Mouse (Mus musculus) embryonic fibroblast, embryonic 13.5 days (primary cell): ENCODE data around the gene Tmem236. TPM values are rescaled to one million over a fixed set of nuclear protein-coding genes. Genes with fewer than 3 reads are reported as not detected.

Experiments used
- H3K27ac ChIP-seq: 2 replicates; pipeline ENCODE4 v1.5.1; 2012; ENCODE audit warnings: low read length, control low read depth, inconsistent platforms; ENCODE audit not compliant: insufficient read depth
- H3K4me1 ChIP-seq: 2 replicates; pipeline ENCODE4 v1.6.1; 2011; ENCODE audit warnings: low read length; ENCODE audit not compliant: control insufficient read depth, insufficient read depth
- H3K4me3 ChIP-seq: 2 replicates; pipeline ENCODE4 v1.5.1; 2011; ENCODE audit warnings: mild to moderate bottlenecking, control low read depth, low read length; ENCODE audit not compliant: insufficient read depth
- CTCF ChIP-seq: IDR thresholded peaks from 2 replicates; pipeline ENCODE4 v1.5.1; 2011; ENCODE audit warnings: mild to moderate bottlenecking, control low read depth, low read length, moderate library complexity, borderline replicate concordance; ENCODE audit not compliant: insufficient read depth
- POLR2A ChIP-seq: IDR thresholded peaks from 2 replicates; pipeline ENCODE4 v1.6.1; 2011; ENCODE audit warnings: low read depth, mild to moderate bottlenecking, control low read depth, low read length, moderate library complexity
- polyA plus RNA-seq: library from polyadenylated mRNA; stranded (reverse); fragments of >200 nt; gene quantifications from 2 replicates; pipeline ENCODE4 v1.2.4, GENCODE M21; 2011; ENCODE audit warnings: low read depth; ENCODE audit not compliant: missing spikeins, insufficient read length

Gene Tmem236
- polyA plus RNA-seq, 1 experiment = not detected

DNA sequence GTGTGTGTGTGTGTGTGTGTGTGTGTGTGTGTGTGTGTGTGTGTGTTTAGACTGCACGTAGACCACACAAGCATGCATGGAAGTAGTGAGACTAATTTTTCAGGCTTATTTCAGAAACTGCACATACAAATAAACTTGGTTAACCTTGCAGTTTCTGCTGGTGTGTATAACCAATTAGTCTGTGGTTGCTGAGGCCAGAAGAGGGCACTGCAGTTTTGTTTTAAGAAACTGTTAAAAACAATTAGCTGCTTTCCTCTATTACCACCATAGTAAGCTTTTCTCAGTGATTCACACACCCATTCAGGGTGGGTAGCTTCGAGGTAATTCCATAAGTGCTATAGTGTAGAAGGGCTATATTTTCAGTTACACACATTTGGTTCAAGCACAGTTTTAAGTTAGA is 23.5 kb upstream of the Tmem236 start:
- Histone ChIP-seq H3K4me3 (no peak overlapping the region), H3K27ac (no peak overlapping the region), H3K4me1 (peaks cover 5% of the 10 kb centered on the region; the same call in 1 of the 2 replicates)
- TF ChIP-seq POLR2A (no peak), CTCF (no peak)

DNA sequence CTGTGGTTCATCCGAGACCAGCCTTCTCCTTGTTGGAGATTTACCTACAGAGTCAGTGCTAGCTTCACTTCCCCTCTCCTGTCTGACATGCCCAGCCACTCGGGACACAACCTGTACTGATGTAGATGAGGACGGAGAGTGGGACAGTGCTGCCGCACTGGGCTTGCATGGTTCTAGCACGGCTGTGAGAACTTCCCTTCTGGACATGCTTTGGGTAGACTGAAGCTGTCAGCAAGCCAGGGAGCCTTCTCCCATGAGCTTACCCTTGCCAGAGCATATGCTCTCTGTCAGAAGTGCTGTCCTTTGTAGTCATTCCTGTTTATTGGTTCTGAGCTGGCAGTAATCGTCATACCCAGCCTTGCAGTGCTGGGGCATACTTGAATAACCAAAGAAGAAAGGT is 22.5 kb upstream of the Tmem236 start:
- Histone ChIP-seq H3K4me1 (peaks cover 5% of the 10 kb centered on the region; the same call in 1 of the 2 replicates), H3K4me3 (no peak overlapping the region), H3K27ac (no peak overlapping the region)
- no peak for TF ChIP-seq POLR2A
- TF ChIP-seq CTCF = no peak

GRCm38 (mm10) chr2:14159047-14159446 is 15.3 kb upstream of the Tmem236 start:
- Histone ChIP-seq H3K4me3 (no peak overlapping the region), H3K27ac (no peak overlapping the region), H3K4me1 (peaks cover 5% of the 10 kb centered on the region; the same call in 1 of the 2 replicates)
- TF ChIP-seq CTCF = no peak
- no peak for TF ChIP-seq POLR2A

- no peak overlapping the region for H3K27ac ChIP-seq
- no peaks in the 10 kb centered on the region for H3K4me1 ChIP-seq
- TF ChIP-seq CTCF (no peak), POLR2A (no peak)
These were observed 14.6 kb upstream of the Tmem236 start for GRCm38 (mm10) chr2:14159756-14160155.

DNA sequence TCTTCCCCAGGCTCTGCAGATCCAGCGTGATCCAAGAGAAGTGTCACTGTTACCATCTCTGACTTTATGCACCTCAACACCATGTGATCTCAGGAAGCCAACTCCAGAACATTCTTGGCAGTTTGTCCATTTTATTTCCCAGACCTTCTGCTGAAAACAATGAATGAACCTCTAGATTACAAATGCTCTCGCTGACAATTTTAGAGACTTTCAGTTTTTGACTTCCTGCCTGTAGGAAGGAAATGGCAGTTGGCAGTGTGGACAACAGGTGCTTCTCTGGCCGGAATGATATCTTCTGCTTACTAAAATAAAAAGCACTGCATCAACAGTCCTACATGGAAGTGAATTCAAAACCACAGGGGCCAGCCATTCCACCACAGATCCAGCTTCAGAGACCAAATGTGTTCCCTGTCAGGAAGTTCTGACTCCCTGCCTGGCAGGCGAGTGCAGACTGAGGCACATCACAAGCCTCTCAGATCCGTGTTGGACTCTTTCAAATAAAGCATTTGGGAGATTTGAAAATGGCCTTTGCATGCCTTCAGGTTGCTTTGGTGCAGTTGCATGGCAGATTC is 9.8 kb upstream of the Tmem236 start:
- Histone ChIP-seq H3K4me3 (no peak overlapping the region), H3K4me1 (no peaks in the 10 kb centered on the region), H3K27ac (no peak overlapping the region)
- TF ChIP-seq CTCF (no peak), POLR2A (no peak)

More at GRCm38 (mm10) chr2:14159756-14160155, 14.6 kb upstream of the Tmem236 start:
- H3K4me3 ChIP-seq = no peak overlapping the region

DNA sequence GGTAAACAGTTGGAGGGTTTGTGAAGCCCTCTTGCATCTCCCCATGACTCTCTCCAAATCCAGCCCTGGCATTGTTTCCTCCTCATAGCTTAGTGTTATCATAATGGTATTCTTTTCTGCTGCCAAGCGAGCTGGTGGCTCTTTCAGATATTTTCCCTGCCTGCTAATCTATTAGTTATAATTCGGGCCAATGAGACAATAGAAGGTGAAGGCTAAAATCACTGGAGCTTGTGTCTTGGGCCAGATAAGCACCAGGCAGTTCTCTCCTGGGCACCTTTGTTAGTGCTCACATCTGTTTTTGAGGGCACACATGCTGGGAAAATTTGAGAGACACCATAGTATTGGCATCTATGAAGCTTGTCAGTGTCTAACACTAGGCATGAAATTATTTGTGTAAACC is 9.3 kb upstream of the Tmem236 start:
- no peaks in the 10 kb centered on the region for H3K4me1 ChIP-seq
- no peak overlapping the region for H3K27ac ChIP-seq
- no peak overlapping the region for H3K4me3 ChIP-seq
- no peak for TF ChIP-seq POLR2A

DNA sequence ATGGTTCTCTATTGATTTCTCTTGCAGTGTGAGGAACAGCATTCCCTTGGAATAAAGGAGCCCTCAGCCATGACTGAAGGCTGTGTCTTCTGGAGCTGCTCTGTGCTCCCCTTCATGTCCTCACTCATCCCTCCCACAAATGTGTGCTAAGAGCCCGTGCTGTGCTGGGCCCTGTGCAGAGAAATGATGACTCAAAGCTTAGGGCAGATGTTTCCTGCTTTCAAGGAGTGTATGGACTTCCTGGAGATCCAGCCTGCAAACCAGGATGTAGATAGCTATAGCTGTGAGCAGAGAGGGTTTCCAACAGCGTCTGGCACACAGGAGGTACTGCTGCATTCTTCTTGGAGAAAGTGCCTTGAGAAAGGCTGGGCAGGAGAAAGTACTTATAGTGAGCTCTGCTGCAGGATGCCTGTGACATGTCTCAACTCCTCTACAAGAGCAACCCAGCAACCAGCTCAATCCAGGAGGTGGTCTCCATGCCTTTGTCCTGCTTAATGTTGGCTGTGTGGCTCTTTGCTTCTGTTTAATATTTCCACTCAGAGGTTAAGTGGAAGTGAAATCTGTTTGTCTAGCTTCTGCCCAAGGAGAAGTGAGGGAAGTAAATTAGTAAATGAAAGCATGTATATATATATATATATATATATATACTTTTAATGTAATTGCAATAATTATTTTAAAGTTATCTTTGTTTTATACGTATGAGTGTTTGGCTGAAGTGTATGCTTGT is 8.5 kb upstream of the Tmem236 start:
- Histone ChIP-seq H3K4me3 (no peak overlapping the region), H3K27ac (no peak overlapping the region), H3K4me1 (no peaks in the 10 kb centered on the region)
- no peak for TF ChIP-seq CTCF
- TF ChIP-seq POLR2A = no peak

- H3K4me1 ChIP-seq = no peaks in the 10 kb centered on the region
- H3K27ac ChIP-seq = no peak overlapping the region
- no peak for TF ChIP-seq POLR2A
- TF ChIP-seq CTCF = no peak
- no peak overlapping the region for H3K4me3 ChIP-seq
These were observed 6.6 kb upstream of the Tmem236 start for GRCm38 (mm10) chr2:14167721-14168120.

- no peaks in the 10 kb centered on the region for H3K4me1 ChIP-seq
- no peak overlapping the region for H3K4me3 ChIP-seq
- H3K27ac ChIP-seq = no peak overlapping the region
- TF ChIP-seq CTCF (no peak), POLR2A (no peak)
These were observed 2.3 kb downstream of the Tmem236 start for GRCm38 (mm10) chr2:14176460-14177193.

DNA sequence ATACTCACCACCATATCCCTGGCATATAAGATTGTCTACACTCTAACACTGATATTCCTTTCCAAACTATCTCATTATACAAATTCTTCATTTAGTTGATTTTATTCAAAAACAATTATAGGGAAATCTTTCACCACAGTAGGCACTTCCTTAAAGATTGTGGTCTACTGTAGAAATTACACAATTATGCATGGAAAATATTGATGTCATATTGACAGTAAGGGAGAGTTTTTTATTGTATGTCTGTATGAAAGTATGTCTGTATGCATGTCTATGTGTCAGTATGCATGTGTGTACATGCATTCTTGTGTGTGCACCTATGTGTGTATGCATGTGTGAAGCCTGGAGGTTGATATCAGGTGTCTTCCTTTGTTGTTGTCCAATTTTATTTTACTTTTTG is 10.1 kb downstream of the Tmem236 start:
- no peak for TF ChIP-seq POLR2A
- TF ChIP-seq CTCF = no peak
- no peak overlapping the region for H3K4me3 ChIP-seq
- H3K27ac ChIP-seq = no peak overlapping the region
- H3K4me1 ChIP-seq = no peaks in the 10 kb centered on the region
